Mouse (Mus musculus) ES-Bruce4 (cell line): ENCODE data around the gene Vipr2. TPM values are rescaled to one million over a fixed set of nuclear protein-coding genes. Genes with fewer than 3 reads are reported as not detected.

Experiments
- H3K27ac ChIP-seq: 2 replicates; pipeline ENCODE4 v1.5.1; 2012; ENCODE audit warnings: low read length, inconsistent platforms; ENCODE audit not compliant: insufficient read depth
- H3K27me3 ChIP-seq: 2 replicates; pipeline ENCODE4 v1.6.1; 2012; ENCODE audit warnings: mild to moderate bottlenecking, low read length, inconsistent platforms; ENCODE audit not compliant: control insufficient read depth, poor library complexity, insufficient read depth, severe bottlenecking
- H3K36me3 ChIP-seq: 2 replicates; pipeline ENCODE4 v1.6.1; 2012; ENCODE audit warnings: inconsistent platforms, mild to moderate bottlenecking, low read length, moderate library complexity; ENCODE audit not compliant: control insufficient read depth, poor library complexity, insufficient read depth, severe bottlenecking
- H3K4me1 ChIP-seq: one replicate; pipeline ENCODE4 v1.8.1; 2011; ENCODE audit warnings: low read length; ENCODE audit not compliant: control insufficient read depth, insufficient read depth
- H3K4me3 ChIP-seq: 2 replicates; pipeline ENCODE4 v1.5.1; 2011; ENCODE audit warnings: low read depth, mild to moderate bottlenecking, low read length
- H3K9ac ChIP-seq: 2 replicates; pipeline ENCODE4 v1.6.1; 2012; ENCODE audit warnings: low read depth, mild to moderate bottlenecking, inconsistent platforms; ENCODE audit not compliant: poor library complexity, severe bottlenecking
- H3K9me3 ChIP-seq: replicated peaks from 2 replicates; pipeline ENCODE4 v1.6.1; 2012; ENCODE audit warnings: mild to moderate bottlenecking, low read length, inconsistent platforms; ENCODE audit not compliant: control insufficient read depth, poor library complexity, insufficient read depth, severe bottlenecking
- CTCF ChIP-seq: IDR thresholded peaks from one replicate; pipeline ENCODE4 v1.8.1; 2011; ENCODE audit warnings: low read depth, low read length
- EP300 ChIP-seq: IDR thresholded peaks from 2 replicates; pipeline ENCODE4 v1.6.1; 2011; ENCODE audit warnings: low read depth, low read length; ENCODE audit not compliant: insufficient read depth
- POLR2A ChIP-seq: IDR thresholded peaks from one replicate; pipeline ENCODE4 v1.8.1; 2011; ENCODE audit warnings: low read length; ENCODE audit not compliant: insufficient read depth
- polyA plus RNA-seq: library from polyadenylated mRNA; stranded (reverse); fragments of >200 nt; gene quantifications from 2 replicates; pipeline ENCODE4 v1.2.4, GENCODE M21; 2011; ENCODE audit warnings: low read depth; ENCODE audit not compliant: missing spikeins, insufficient read depth, insufficient read length

Gene Vipr2
- polyA plus RNA-seq, 1 experiment: not detected

DNA sequence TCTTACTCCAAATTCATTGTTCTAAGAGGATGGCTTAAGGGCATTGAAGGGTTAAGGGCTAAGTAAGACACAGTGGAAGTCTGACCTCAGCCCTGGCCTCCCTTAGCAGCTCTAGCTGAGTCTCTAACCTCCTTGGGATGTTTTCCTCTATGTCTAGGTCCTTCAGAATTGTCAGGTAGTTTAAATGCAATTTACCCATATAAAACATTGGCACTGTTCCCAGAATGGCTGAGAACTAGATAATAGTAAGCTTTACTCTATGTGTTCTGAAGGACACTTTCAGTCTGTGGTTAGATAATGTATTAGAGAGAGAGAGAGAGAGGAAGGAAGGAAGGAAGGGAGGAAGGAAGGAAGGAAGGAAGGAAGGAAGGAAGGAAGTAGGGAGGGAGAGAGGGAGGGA is 104.8 kb downstream of the Vipr2 start:
- Histone ChIP-seq H3K9ac (no peak overlapping the region), H3K27me3 (no peaks in the 10 kb centered on the region), H3K27ac (no peak overlapping the region), H3K36me3 (no peaks in the 10 kb centered on the region), H3K4me1 (no peaks in the 10 kb centered on the region), H3K4me3 (no peak overlapping the region), H3K9me3 (no peaks in the 10 kb centered on the region)
- TF ChIP-seq CTCF: no peak

DNA sequence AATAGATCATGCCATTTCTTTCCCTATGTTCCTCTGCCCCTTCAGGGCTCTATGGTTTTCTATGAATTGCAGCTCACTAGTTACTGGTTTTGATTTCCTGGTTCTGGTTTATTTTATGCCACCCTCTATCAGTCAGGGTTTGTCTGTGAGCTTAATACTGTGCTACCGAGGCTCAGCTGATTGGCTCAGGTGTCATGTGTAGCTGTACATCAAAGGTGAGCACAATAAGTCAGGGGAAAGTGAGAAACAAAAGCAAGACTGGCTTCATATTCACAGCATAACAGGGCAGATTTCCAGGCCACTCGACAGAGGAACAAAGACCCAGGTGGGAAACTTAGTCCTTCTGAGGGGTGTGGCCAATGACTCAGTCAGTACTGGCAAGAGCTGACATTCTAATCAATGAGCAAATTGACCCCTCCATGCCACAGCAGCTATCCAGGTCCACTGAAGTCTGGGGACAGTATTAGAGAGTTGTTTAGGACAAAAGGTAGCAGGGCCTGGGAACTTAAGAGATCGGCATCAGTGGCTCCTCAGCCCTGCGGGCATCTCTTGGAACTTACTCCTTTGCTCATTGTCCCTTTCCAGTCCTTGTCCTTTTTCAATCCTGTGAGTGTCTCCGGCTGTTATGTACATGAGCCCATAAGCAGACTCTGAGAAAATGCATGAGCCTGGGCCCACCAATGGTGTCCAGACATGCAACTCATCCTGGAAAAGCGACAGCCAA is 105.8 kb downstream of the Vipr2 start:
- no peaks in the 10 kb centered on the region for H3K9me3 ChIP-seq
- no peak overlapping the region for H3K27ac ChIP-seq
- H3K27me3 ChIP-seq: no peaks in the 10 kb centered on the region
- H3K36me3 ChIP-seq: no peaks in the 10 kb centered on the region
- TF ChIP-seq POLR2A (no peak), EP300 (no peak), CTCF (no peak)
- no peak overlapping the region for H3K4me3 ChIP-seq
- H3K4me1 ChIP-seq: no peaks in the 10 kb centered on the region
- H3K9ac ChIP-seq: no peak overlapping the region

DNA sequence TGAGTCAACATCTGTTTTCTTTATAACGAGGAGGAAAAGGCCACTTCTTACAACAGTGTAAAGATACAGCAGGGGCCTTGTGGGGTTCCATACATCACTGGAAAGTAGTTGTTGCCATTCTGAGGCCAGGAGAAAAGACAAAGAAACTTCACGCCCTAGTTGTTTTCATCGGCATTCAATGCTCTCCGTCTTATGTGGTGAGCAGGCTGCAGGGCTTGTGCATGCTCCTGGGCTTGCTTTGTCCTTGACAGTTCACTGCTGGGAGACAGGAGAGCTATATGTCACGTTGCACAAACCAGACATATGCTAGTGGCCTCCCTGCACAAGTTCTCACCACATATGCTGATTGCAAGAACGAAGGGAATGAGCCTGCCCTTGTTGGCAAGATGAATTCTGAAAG is 116.4 kb downstream of the Vipr2 start:
- peaks cover 3% of the 10 kb centered on the region for H3K9me3 ChIP-seq
- H3K9ac ChIP-seq: no peak overlapping the region
- no peaks in the 10 kb centered on the region for H3K27me3 ChIP-seq
- TF ChIP-seq CTCF: no peak
- no peak for TF ChIP-seq EP300
- TF ChIP-seq POLR2A: no peak
- no peak overlapping the region for H3K4me3 ChIP-seq
- H3K4me1 ChIP-seq: no peaks in the 10 kb centered on the region
- H3K36me3 ChIP-seq: no peaks in the 10 kb centered on the region
- H3K27ac ChIP-seq: no peak overlapping the region

DNA sequence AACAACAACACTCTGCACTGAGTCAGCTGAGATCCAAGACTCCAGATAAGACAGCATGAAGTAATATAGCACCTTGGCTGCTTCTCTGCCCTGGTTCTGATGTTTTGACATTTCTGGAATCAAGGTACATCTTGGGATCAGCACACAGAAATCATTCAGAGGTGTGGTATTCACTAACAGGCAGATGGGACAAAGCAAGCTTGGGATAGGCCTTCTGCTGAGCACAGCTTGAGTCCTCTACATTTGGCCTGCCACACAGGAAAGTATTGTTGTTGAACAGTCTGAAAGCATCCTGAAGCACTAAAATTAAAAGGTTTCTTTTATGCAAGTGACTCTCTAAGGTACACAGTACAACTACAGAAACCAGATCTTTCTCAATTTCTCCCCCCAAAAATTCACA is 117.1 kb downstream of the Vipr2 start:
- Histone ChIP-seq H3K36me3 (no peaks in the 10 kb centered on the region), H3K27ac (no peak overlapping the region), H3K4me3 (no peak overlapping the region), H3K4me1 (no peaks in the 10 kb centered on the region), H3K9me3 (peaks cover 3% of the 10 kb centered on the region), H3K9ac (no peak overlapping the region), H3K27me3 (no peaks in the 10 kb centered on the region)
- no peak for TF ChIP-seq POLR2A
- TF ChIP-seq EP300: no peak
- no peak for TF ChIP-seq CTCF

Other genes with a start within 250 kb of the Vipr2 start
- 17.3 and 19.6 TPM in 2 replicates for gene Zfp386, start 30.0 kb upstream of the Vipr2 start, polyA plus RNA-seq
- gene Wdr60, start 185.3 kb downstream of the Vipr2 start, polyA plus RNA-seq: 4.0 and 9.1 TPM in 2 replicates
- gene Gm11027, start 197.7 kb downstream of the Vipr2 start, polyA plus RNA-seq: not detected in 2 replicates
- gene Esyt2, start 203.5 kb downstream of the Vipr2 start, polyA plus RNA-seq: 47.9 and 68.9 TPM in 2 replicates